Mouse (Mus musculus): ENCODE measurements around the gene Zbtb7b.
A peak's percentile ranks its signal among the peaks of the same experiment; 100 is the strongest.

- no peak for TF ChIP-seq CTCF (conservative IDR thresholded peaks at IDR 0.05; ENCODE audit: low read length)
- no peak for TF ChIP-seq POU5F1 (IDR thresholded peaks at IDR 0.05; ENCODE audit: borderline replicate concordance, low read length)
- TF ChIP-seq NANOG (IDR thresholded peaks at IDR 0.05; ENCODE audit: borderline replicate concordance, low read length) = peak; percentile 30; the same call in 1 of the 2 replicates
Observed at GRCm38 (mm10) chr3:89382033-89382882, 12.3 kb downstream of the Zbtb7b start.

Measured in E14TG2a.4 (cell line).